Mouse (Mus musculus) thymus, adult 2 months (tissue): ENCODE results near the gene Aass. TPM values are rescaled to one million over a fixed set of nuclear protein-coding genes. Genes with fewer than 3 reads are reported as not detected.

Experiments used
- DNase-seq: peaks from one replicate; pipeline ENCODE4 v3.0.0; 2021
- H3K27ac ChIP-seq: fragments of 200-500 bp; 2 replicates; pipeline ENCODE4 v1.5.1; 2012; ENCODE audit warnings: low read length, control low read depth; ENCODE audit not compliant: control insufficient read depth, insufficient read depth
- H3K27me3 ChIP-seq: fragments of 200-500 bp; 2 replicates; pipeline ENCODE4 v1.6.1; 2012; ENCODE audit warnings: mild to moderate bottlenecking, low read length, moderate library complexity, mixed read lengths; ENCODE audit not compliant: control insufficient read depth, insufficient read depth
- H3K36me3 ChIP-seq: fragments of 200-500 bp; 2 replicates; pipeline ENCODE4 v1.6.1; 2012; ENCODE audit warnings: mild to moderate bottlenecking, low read length, moderate library complexity; ENCODE audit not compliant: control insufficient read depth, insufficient read depth
- H3K4me1 ChIP-seq: fragments of 200-500 bp; replicated peaks from 2 replicates; pipeline ENCODE4 v1.6.1; 2012; ENCODE audit warnings: low read length; ENCODE audit not compliant: control insufficient read depth, insufficient read depth
- H3K4me3 ChIP-seq: fragments of 200-500 bp; 2 replicates; pipeline ENCODE4 v1.5.1; 2012; ENCODE audit warnings: mild to moderate bottlenecking, low read length, control low read depth, moderate library complexity; ENCODE audit not compliant: control insufficient read depth, insufficient read depth
- CTCF ChIP-seq: fragments of 200-500 bp; IDR thresholded peaks from 2 replicates; pipeline ENCODE4 v1.5.1; 2012; ENCODE audit warnings: mild to moderate bottlenecking, control low read depth, low read length, moderate library complexity, borderline replicate concordance; ENCODE audit not compliant: control insufficient read depth, poor library complexity, insufficient read depth; ENCODE audit errors: extremely low read depth
- POLR2A ChIP-seq: fragments of 200-500 bp; IDR thresholded peaks from 2 replicates; pipeline ENCODE4 v1.6.1; 2012; ENCODE audit warnings: mild to moderate bottlenecking, low read length, control low read depth, moderate library complexity; ENCODE audit not compliant: control insufficient read depth, poor library complexity, insufficient read depth; ENCODE audit errors: extremely low read depth
- WGBS: fragments of 180-500 bp; shearing (Covaris S2); methylation state at CpG from one replicate; pipeline ENCODE4 v1.1.7; 2018; 5-methylcytosine and 5-hydroxymethylcytosine counted together
- polyA plus RNA-seq: library from polyadenylated mRNA; depleted of rRNA; stranded (reverse); fragments of >200 nt; gene quantifications from 2 replicates; pipeline ENCODE4 v1.2.3, GENCODE M21; 2012; rRNA removed

The Aass gene
- polyA plus RNA-seq, 1 experiment, result 0.09 TPM

GRCm38 (mm10) chr6:23076060-23076459, 56.7 kb downstream of the Aass start:
- H3K27ac ChIP-seq, result no peak overlapping the region
- no peak for DNase-seq
- H3K36me3 ChIP-seq, result no peaks in the 10 kb centered on the region
- H3K4me1 ChIP-seq, result no peaks in the 10 kb centered on the region
- H3K27me3 ChIP-seq, result no peaks in the 10 kb centered on the region
- 90% methylated on average over 2 of the region's 2 CpGs for WGBS
- no peak for TF ChIP-seq CTCF
- TF ChIP-seq POLR2A, result no peak
- H3K4me3 ChIP-seq, result no peak overlapping the region

- no peak for DNase-seq
- no peak overlapping the region for H3K27ac ChIP-seq
- H3K27me3 ChIP-seq, result no peaks in the 10 kb centered on the region
- no peak overlapping the region for H3K4me3 ChIP-seq
- H3K36me3 ChIP-seq, result no peaks in the 10 kb centered on the region
- TF ChIP-seq POLR2A (no peak), CTCF (no peak)
- WGBS, result 87% methylated on average over 5 of the region's 5 CpGs
- no peaks in the 10 kb centered on the region for H3K4me1 ChIP-seq
Observed at GRCm38 (mm10) chr6:23055734-23056133, 77.1 kb downstream of the Aass start.

GRCm38 (mm10) chr6:23048836-23049235, 84.0 kb downstream of the Aass start:
- Histone ChIP-seq H3K4me3 (no peak overlapping the region), H3K4me1 (no peaks in the 10 kb centered on the region), H3K27me3 (no peaks in the 10 kb centered on the region), H3K36me3 (no peaks in the 10 kb centered on the region), H3K27ac (no peak overlapping the region)
- WGBS, result 94% methylated on average over 4 of the region's 4 CpGs
- TF ChIP-seq POLR2A (no peak), CTCF (no peak)
- DNase-seq, result no peak

GRCm38 (mm10) chr6:23028251-23028650, 104.5 kb downstream of the Aass start:
- no peak for DNase-seq
- Histone ChIP-seq H3K27me3 (no peaks in the 10 kb centered on the region), H3K27ac (no peak overlapping the region), H3K36me3 (no peaks in the 10 kb centered on the region), H3K4me1 (no peaks in the 10 kb centered on the region), H3K4me3 (no peak overlapping the region)
- WGBS, result 90% methylated on average over 1 of the region's 1 CpGs
- TF ChIP-seq CTCF (no peak), POLR2A (no peak)

Other genes starting within 250 kb of the Aass start
- 0.15 and 0.46 TPM in 2 replicates for gene Fezf1, start 115.4 kb upstream of the Aass start, polyA plus RNA-seq